Mouse (Mus musculus): Measurements from ENCODE around the gene Cdkl3. TPM values are rescaled to one million over a fixed set of nuclear protein-coding genes. Genes with fewer than 3 reads are reported as not detected.

Gene Cdkl3
- total RNA-seq, 1 experiment from 2014 or later, result 12.8 TPM

- no peak for ATAC-seq (ENCODE audit: extremely low read depth, insufficient number of reproducible peaks, low FRiP score, poor library complexity, severe bottlenecking)
These were observed 583 bp upstream of the Cdkl3 start for GRCm38 (mm10) chr11:52003505-52003771.

GRCm38 (mm10) chr11:52005586-52005985 lies 1.6 kb downstream of the Cdkl3 start:
- ATAC-seq (ENCODE audit: extremely low read depth, insufficient number of reproducible peaks, low FRiP score, poor library complexity, severe bottlenecking), result no peak

GRCm38 (mm10) chr11:52011011-52011410 lies 7.0 kb downstream of the Cdkl3 start:
- ATAC-seq (ENCODE audit: extremely low read depth, insufficient number of reproducible peaks, low FRiP score, poor library complexity, severe bottlenecking), result no peak

- no peak for ATAC-seq (ENCODE audit: extremely low read depth, insufficient number of reproducible peaks, low FRiP score, poor library complexity, severe bottlenecking)
These were observed 7.5 kb downstream of the Cdkl3 start for GRCm38 (mm10) chr11:52011541-52011940.

GRCm38 (mm10) chr11:52018217-52018616 lies 14.2 kb downstream of the Cdkl3 start:
- no peak for ATAC-seq (ENCODE audit: extremely low read depth, insufficient number of reproducible peaks, low FRiP score, poor library complexity, severe bottlenecking)

GRCm38 (mm10) chr11:52032356-52032755 lies 28.3 kb downstream of the Cdkl3 start:
- no peak for ATAC-seq (ENCODE audit: extremely low read depth, insufficient number of reproducible peaks, low FRiP score, poor library complexity, severe bottlenecking)

- ATAC-seq (ENCODE audit: extremely low read depth, insufficient number of reproducible peaks, low FRiP score, poor library complexity, severe bottlenecking), result no peak
These were observed 29.9 kb downstream of the Cdkl3 start for GRCm38 (mm10) chr11:52033953-52034352.

GRCm38 (mm10) chr11:52035905-52036304 lies 31.9 kb downstream of the Cdkl3 start:
- peak; percentile 51; the same call in 1 of the 2 replicates for ATAC-seq (ENCODE audit: extremely low read depth, insufficient number of reproducible peaks, low FRiP score, poor library complexity, severe bottlenecking)

GRCm38 (mm10) chr11:52037659-52038058 lies 33.6 kb downstream of the Cdkl3 start:
- ATAC-seq (ENCODE audit: extremely low read depth, insufficient number of reproducible peaks, low FRiP score, poor library complexity, severe bottlenecking), result no peak

GRCm38 (mm10) chr11:52043224-52043623 lies 39.2 kb downstream of the Cdkl3 start:
- ATAC-seq (ENCODE audit: extremely low read depth, insufficient number of reproducible peaks, low FRiP score, poor library complexity, severe bottlenecking), result peak; percentile 74; the same call in 1 of the 2 replicates

GRCm38 (mm10) chr11:52044156-52044555 lies 40.1 kb downstream of the Cdkl3 start:
- no peak for ATAC-seq (ENCODE audit: extremely low read depth, insufficient number of reproducible peaks, low FRiP score, poor library complexity, severe bottlenecking)

GRCm38 (mm10) chr11:52046446-52047165 lies 42.6 kb downstream of the Cdkl3 start:
- ATAC-seq (ENCODE audit: extremely low read depth, insufficient number of reproducible peaks, low FRiP score, poor library complexity, severe bottlenecking), result 0 out of 2 replicates have a peak, but pooled peaks have one; percentile 33

GRCm38 (mm10) chr11:52053371-52053770 lies 49.4 kb downstream of the Cdkl3 start:
- ATAC-seq (ENCODE audit: extremely low read depth, insufficient number of reproducible peaks, low FRiP score, poor library complexity, severe bottlenecking), result no peak

GRCm38 (mm10) chr11:52054728-52055127 lies 50.7 kb downstream of the Cdkl3 start:
- no peak for ATAC-seq (ENCODE audit: extremely low read depth, insufficient number of reproducible peaks, low FRiP score, poor library complexity, severe bottlenecking)

GRCm38 (mm10) chr11:52056198-52056597 lies 52.2 kb downstream of the Cdkl3 start:
- no peak for ATAC-seq (ENCODE audit: extremely low read depth, insufficient number of reproducible peaks, low FRiP score, poor library complexity, severe bottlenecking)

GRCm38 (mm10) chr11:52059001-52059400 lies 55.0 kb downstream of the Cdkl3 start:
- ATAC-seq (ENCODE audit: extremely low read depth, insufficient number of reproducible peaks, low FRiP score, poor library complexity, severe bottlenecking), result no peak

GRCm38 (mm10) chr11:52060315-52060714 lies 56.3 kb downstream of the Cdkl3 start:
- no peak for ATAC-seq (ENCODE audit: extremely low read depth, insufficient number of reproducible peaks, low FRiP score, poor library complexity, severe bottlenecking)

GRCm38 (mm10) chr11:52062406-52062805 lies 58.4 kb downstream of the Cdkl3 start:
- ATAC-seq (ENCODE audit: extremely low read depth, insufficient number of reproducible peaks, low FRiP score, poor library complexity, severe bottlenecking), result 0 out of 2 replicates have a peak, but pooled peaks have one; percentile 36

GRCm38 (mm10) chr11:52064398-52064797 lies 60.4 kb downstream of the Cdkl3 start:
- no peak for ATAC-seq (ENCODE audit: extremely low read depth, insufficient number of reproducible peaks, low FRiP score, poor library complexity, severe bottlenecking)

- peak; percentile 65; the same call in 1 of the 2 replicates for ATAC-seq (ENCODE audit: extremely low read depth, insufficient number of reproducible peaks, low FRiP score, poor library complexity, severe bottlenecking)
These were observed 61.8 kb downstream of the Cdkl3 start for GRCm38 (mm10) chr11:52065841-52066240.

- no peak for ATAC-seq (ENCODE audit: extremely low read depth, insufficient number of reproducible peaks, low FRiP score, poor library complexity, severe bottlenecking)
These were observed 67.7 kb downstream of the Cdkl3 start for GRCm38 (mm10) chr11:52071768-52072167.
